Mouse (Mus musculus): ENCODE measurements around the gene Elk4.

DNA sequence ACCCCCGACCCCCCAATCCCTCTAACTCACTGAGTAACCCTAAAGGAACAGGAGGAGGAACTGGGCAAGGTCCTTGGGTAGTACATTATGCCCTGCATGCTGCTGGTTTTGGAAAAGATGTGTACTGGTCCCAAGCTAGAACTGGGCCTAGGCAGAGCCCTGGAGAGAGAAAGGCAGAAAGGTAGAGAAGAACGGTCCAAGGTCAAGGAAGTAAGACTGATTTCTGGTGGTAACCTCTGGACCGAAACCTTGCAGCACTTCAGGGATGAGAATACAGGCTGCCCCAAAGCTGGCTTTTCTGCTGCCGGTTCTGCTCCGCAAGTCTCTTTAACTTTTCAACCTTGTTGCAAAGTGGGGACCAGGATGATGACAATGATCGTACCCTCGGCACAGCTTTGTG is 42.8 kb upstream of the Elk4 start:
- no peak for TF ChIP-seq CTCF (IDR thresholded peaks at IDR 0.05; ENCODE audit: extremely low read depth, insufficient read depth, insufficient read length, insufficient replicate concordance)
- no peak for TF ChIP-seq POLR2A (IDR thresholded peaks at IDR 0.05; ENCODE audit: low read depth, low read length)
